Mouse (Mus musculus) myocyte (in vitro differentiated cells): ENCODE results near the gene Armh4. TPM values are rescaled to one million over a fixed set of nuclear protein-coding genes. Genes with fewer than 3 reads are reported as not detected.

Experiments used
- H3K27me3 ChIP-seq: one replicate; pipeline ENCODE4 v1.6.1; 2011; ENCODE audit not compliant: control insufficient read depth, insufficient read depth, insufficient read length
- H3K36me3 ChIP-seq: one replicate; pipeline ENCODE4 v1.6.1; 2011; ENCODE audit not compliant: control insufficient read depth, insufficient read depth
- H3K4me2 ChIP-seq: one replicate; pipeline ENCODE4 v1.6.1; 2011; ENCODE audit warnings: low read depth, control low read depth
- H3K4me3 ChIP-seq: one replicate; pipeline ENCODE4 v1.5.1; 2011; ENCODE audit warnings: mild to moderate bottlenecking, control low read depth, moderate library complexity
- H3K79me2 ChIP-seq: one replicate; pipeline ENCODE4 v1.6.1; 2011; ENCODE audit not compliant: control insufficient read depth, insufficient read depth
- H3ac ChIP-seq: one replicate; pipeline ENCODE4 v1.6.1; 2011; ENCODE audit not compliant: control insufficient read depth, insufficient read length
- CEBPB ChIP-seq: IDR thresholded peaks from 2 replicates; pipeline ENCODE4 v1.6.1; 2011; ENCODE audit warnings: mild to moderate bottlenecking, moderate library complexity; ENCODE audit not compliant: poor library complexity, insufficient read depth, severe bottlenecking
- E2F4 ChIP-seq: IDR thresholded peaks from one replicate; pipeline ENCODE4 v1.6.1; 2011; ENCODE audit warnings: mild to moderate bottlenecking, control low read depth, moderate library complexity; ENCODE audit not compliant: insufficient read depth
- MAX ChIP-seq: IDR thresholded peaks from one replicate; pipeline ENCODE4 v1.6.1; 2011; ENCODE audit warnings: low read depth, mild to moderate bottlenecking, control low read depth
- MYOD1 ChIP-seq, 3 experiments: IDR thresholded peaks; one replicate each; pipeline ENCODE4 v1.6.1; 2011; ENCODE audit warnings: control low read depth in 2 of 3, low read depth in 2 of 3, mild to moderate bottlenecking in 2 of 3, moderate library complexity in 1 of 3; ENCODE audit not compliant: insufficient read length in 2 of 3, control insufficient read depth in 1 of 3
- MYOG ChIP-seq, 3 experiments: IDR thresholded peaks; one replicate each; pipeline ENCODE4 v1.6.1; 2011; ENCODE audit warnings: control low read depth in 2 of 3, low read depth in 2 of 3, mild to moderate bottlenecking in 2 of 3; ENCODE audit not compliant: insufficient read length in 2 of 3, control insufficient read depth in 1 of 3, insufficient read depth in 1 of 3
- POLR2A ChIP-seq: IDR thresholded peaks from one replicate; pipeline ENCODE4 v1.6.1; 2011; ENCODE audit warnings: low read depth, mild to moderate bottlenecking, control low read depth, moderate library complexity; ENCODE audit not compliant: insufficient read length
- POLR2AphosphoS2 ChIP-seq: IDR thresholded peaks from one replicate; pipeline ENCODE4 v1.6.1; 2011; ENCODE audit warnings: low read depth, control low read depth; ENCODE audit not compliant: insufficient read length
- REST ChIP-seq: IDR thresholded peaks from one replicate; pipeline ENCODE4 v1.6.1; 2011; ENCODE audit warnings: mild to moderate bottlenecking, control low read depth, moderate library complexity; ENCODE audit not compliant: insufficient read depth, insufficient read length
- SRF ChIP-seq: IDR thresholded peaks from one replicate; pipeline ENCODE4 v1.6.1; 2011; ENCODE audit warnings: low read depth; ENCODE audit not compliant: control insufficient read depth, insufficient read length
- TCF12 ChIP-seq: IDR thresholded peaks from one replicate; pipeline ENCODE4 v1.6.1; 2011; ENCODE audit warnings: mild to moderate bottlenecking, control low read depth; ENCODE audit not compliant: poor library complexity, insufficient read depth, severe bottlenecking
- TCF3 ChIP-seq: IDR thresholded peaks from one replicate; pipeline ENCODE4 v1.6.1; 2011; ENCODE audit warnings: low read depth, control low read depth; ENCODE audit not compliant: insufficient read length
- USF1 ChIP-seq: IDR thresholded peaks from one replicate; pipeline ENCODE4 v1.6.1; 2011; ENCODE audit warnings: low read depth, mild to moderate bottlenecking, control low read depth, moderate library complexity
- polyA plus RNA-seq: library from polyadenylated mRNA; unstranded; fragments of >200 nt; fragmentation: generic; extraction: Trizol; gene quantifications from one replicate; pipeline ENCODE4 v1.2.1, GENCODE M21; 2012; ENCODE audit warnings: missing spikeins

Gene Armh4
- polyA plus RNA-seq, 1 experiment: 0.18 TPM

DNA sequence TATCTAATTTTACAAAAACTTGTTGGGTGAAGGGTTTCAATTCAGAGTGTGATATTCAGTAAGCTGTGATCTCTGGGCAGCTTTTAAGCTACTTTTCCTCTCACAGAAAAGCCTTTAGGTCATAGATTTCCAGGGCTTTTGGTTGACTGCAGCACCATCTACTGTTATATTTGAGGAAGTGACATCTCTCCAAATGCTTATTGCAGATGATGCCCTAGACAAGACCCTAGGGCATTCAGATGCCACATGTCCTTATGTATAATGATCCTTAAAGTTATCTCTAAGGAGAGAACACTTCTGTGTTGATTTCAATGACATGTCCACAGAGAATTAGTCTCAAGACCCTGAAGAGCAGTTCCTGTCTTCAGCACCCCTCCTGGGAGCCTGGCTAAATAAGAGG is 49.2 kb downstream of the Armh4 start:
- H3K36me3 ChIP-seq: no peaks in the 10 kb centered on the region
- H3K4me2 ChIP-seq: no peak overlapping the region
- TF ChIP-seq POLR2AphosphoS2: no peak
- no peak for TF ChIP-seq REST
- no peak for TF ChIP-seq MYOG (IDR thresholded peaks at IDR 0.05; ENCODE audit: control insufficient read depth in 1 of 3, insufficient read depth in 1 of 3, insufficient read length in 2 of 3, low read depth in 2 of 3)
- no peak for TF ChIP-seq CEBPB
- TF ChIP-seq SRF: no peak
- TF ChIP-seq POLR2A: no peak
- no peak for TF ChIP-seq E2F4
- no peak for TF ChIP-seq MAX
- TF ChIP-seq USF1: no peak
- TF ChIP-seq TCF3: no peak
- TF ChIP-seq MYOD1 (IDR thresholded peaks at IDR 0.05; ENCODE audit: control insufficient read depth in 1 of 3, insufficient read length in 2 of 3, low read depth in 2 of 3): no peak
- no peak for TF ChIP-seq TCF12
- no peaks in the 10 kb centered on the region for H3K79me2 ChIP-seq
- no peaks in the 10 kb centered on the region for H3K27me3 ChIP-seq
- H3K4me3 ChIP-seq: no peak overlapping the region
- H3ac ChIP-seq: no peak overlapping the region

DNA sequence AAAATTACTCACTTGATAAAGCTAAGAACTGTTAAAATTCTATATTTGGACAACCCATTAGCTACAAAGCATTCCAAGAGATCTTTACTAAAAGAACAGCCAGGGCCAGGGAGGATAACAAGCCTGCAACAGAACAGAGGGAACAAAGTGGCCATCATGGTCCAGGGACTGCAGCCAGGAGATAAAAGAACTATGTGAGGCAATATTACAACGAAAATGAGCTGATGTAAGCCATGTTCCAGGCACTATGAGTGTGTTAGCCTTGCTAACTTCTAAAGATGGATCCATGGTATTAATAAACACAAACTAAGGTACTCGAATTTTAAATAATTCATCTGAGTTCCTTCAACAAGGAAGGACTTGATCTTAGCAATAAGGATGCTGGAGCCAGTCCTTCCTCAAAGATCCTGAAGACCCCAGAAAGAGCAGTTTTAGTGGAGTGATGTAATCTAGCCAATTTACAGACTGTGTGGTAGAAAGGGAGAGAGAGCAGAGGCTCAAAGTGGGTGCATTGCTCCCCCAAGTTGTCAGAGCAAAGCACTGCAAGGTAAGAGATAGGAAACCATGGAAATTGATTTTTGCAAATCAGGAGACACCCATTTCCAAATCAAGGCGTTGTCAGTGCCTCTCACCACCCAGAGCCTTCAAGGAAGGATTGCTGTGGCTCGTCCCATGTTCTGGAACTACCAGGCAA is 59.7 kb downstream of the Armh4 start:
- Histone ChIP-seq H3ac (no peak overlapping the region), H3K4me3 (no peak overlapping the region), H3K79me2 (no peaks in the 10 kb centered on the region), H3K36me3 (no peaks in the 10 kb centered on the region), H3K4me2 (no peak overlapping the region), H3K27me3 (no peaks in the 10 kb centered on the region)
- TF ChIP-seq SRF (no peak), POLR2AphosphoS2 (no peak), USF1 (no peak), MYOD1 (IDR thresholded peaks at IDR 0.05; ENCODE audit: control insufficient read depth in 1 of 3, insufficient read length in 2 of 3, low read depth in 2 of 3) (no peak), E2F4 (no peak), REST (no peak), MYOG (IDR thresholded peaks at IDR 0.05; ENCODE audit: control insufficient read depth in 1 of 3, insufficient read depth in 1 of 3, insufficient read length in 2 of 3, low read depth in 2 of 3) (no peak), POLR2A (no peak)

DNA sequence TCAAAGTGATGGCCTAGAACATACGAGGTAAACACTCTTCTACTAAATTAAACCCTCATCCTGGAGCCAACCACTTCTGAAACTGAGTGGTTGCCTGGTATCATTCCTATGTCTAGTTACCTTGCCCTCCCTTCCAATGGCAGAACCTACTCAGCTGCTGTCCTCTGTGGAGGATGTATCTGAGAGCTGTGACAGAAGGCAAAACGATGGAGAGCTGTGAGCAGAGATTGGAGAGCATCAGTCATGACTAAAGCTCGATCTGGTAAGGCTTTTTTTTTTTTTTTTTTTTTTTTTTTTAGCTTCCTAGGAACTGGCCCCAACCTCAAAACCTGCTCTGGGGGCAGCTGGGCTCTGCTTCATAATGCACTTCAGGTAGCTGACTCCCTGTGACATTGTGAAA is 60.4 kb downstream of the Armh4 start:
- Histone ChIP-seq H3K27me3 (no peaks in the 10 kb centered on the region), H3K36me3 (no peaks in the 10 kb centered on the region), H3K4me2 (no peak overlapping the region), H3K4me3 (no peak overlapping the region), H3K79me2 (no peaks in the 10 kb centered on the region), H3ac (no peak overlapping the region)
- TF ChIP-seq CEBPB (no peak), TCF12 (no peak), REST (no peak)

- Histone ChIP-seq H3K27me3 (no peaks in the 10 kb centered on the region), H3ac (no peak overlapping the region), H3K36me3 (no peaks in the 10 kb centered on the region), H3K4me2 (no peak overlapping the region), H3K79me2 (no peaks in the 10 kb centered on the region), H3K4me3 (no peak overlapping the region)
- TF ChIP-seq REST: no peak
- TF ChIP-seq CEBPB: no peak
- TF ChIP-seq USF1: no peak
- TF ChIP-seq POLR2A: no peak
- TF ChIP-seq MYOD1 (IDR thresholded peaks at IDR 0.05; ENCODE audit: control insufficient read depth in 1 of 3, insufficient read length in 2 of 3, low read depth in 2 of 3): no peak
- TF ChIP-seq TCF12: no peak
- no peak for TF ChIP-seq MAX
- no peak for TF ChIP-seq MYOG (IDR thresholded peaks at IDR 0.05; ENCODE audit: control insufficient read depth in 1 of 3, insufficient read depth in 1 of 3, insufficient read length in 2 of 3, low read depth in 2 of 3)
- no peak for TF ChIP-seq TCF3
- TF ChIP-seq POLR2AphosphoS2: no peak
- no peak for TF ChIP-seq E2F4
- TF ChIP-seq SRF: no peak
Measured at GRCm38 (mm10) chr14:49721281-49721680, 61.9 kb downstream of the Armh4 start.

GRCm38 (mm10) chr14:49719678-49720077 is 63.5 kb downstream of the Armh4 start:
- no peaks in the 10 kb centered on the region for H3K27me3 ChIP-seq
- no peaks in the 10 kb centered on the region for H3K36me3 ChIP-seq
- no peak overlapping the region for H3K4me2 ChIP-seq
- H3K4me3 ChIP-seq: no peak overlapping the region
- TF ChIP-seq E2F4 (no peak), SRF (no peak), POLR2AphosphoS2 (no peak), TCF12 (no peak), MYOD1 (IDR thresholded peaks at IDR 0.05; ENCODE audit: control insufficient read depth in 1 of 3, insufficient read length in 2 of 3, low read depth in 2 of 3) (no peak), CEBPB (no peak), USF1 (no peak), POLR2A (no peak), MYOG (IDR thresholded peaks at IDR 0.05; ENCODE audit: control insufficient read depth in 1 of 3, insufficient read depth in 1 of 3, insufficient read length in 2 of 3, low read depth in 2 of 3) (no peak), REST (no peak), MAX (no peak), TCF3 (no peak)
- no peak overlapping the region for H3ac ChIP-seq
- H3K79me2 ChIP-seq: no peaks in the 10 kb centered on the region
